Mouse (Mus musculus) neural tube, embryonic 11.5 days (tissue): Measurements from ENCODE around the gene Ankk1. TPM values are rescaled to one million over a fixed set of nuclear protein-coding genes. Genes with fewer than 3 reads are reported as not detected.

ENCODE experiments used
- ATAC-seq: fragments of 200-750 bp; cut with Nextera tagmentation; 2 replicates; pipeline ENCODE4 v1.8.0; 2017; ENCODE audit warnings: moderate number of reproducible peaks, mild to moderate bottlenecking, moderate TSS enrichment, moderate library complexity; ENCODE audit not compliant: insufficient read depth, low FRiP score, low TSS enrichment
- DNase-seq: peaks from one replicate; pipeline ENCODE4 v3.0.0-alpha.2; 2015; ENCODE audit warnings: low spot score
- H3K27ac ChIP-seq: fragments of 300-500 bp; sonication (generic); 2 replicates; pipeline ENCODE4 v1.5.1; 2014; ENCODE audit warnings: low read depth, mild to moderate bottlenecking, low read length
- H3K27me3 ChIP-seq: fragments of 300-500 bp; sonication (generic); 2 replicates; pipeline ENCODE4 v1.6.1; 2014; ENCODE audit warnings: mild to moderate bottlenecking, low read length, mixed read lengths; ENCODE audit not compliant: control insufficient read depth, insufficient read depth
- H3K36me3 ChIP-seq: fragments of 300-500 bp; sonication (generic); 2 replicates; pipeline ENCODE4 v1.6.1; 2014; ENCODE audit warnings: mild to moderate bottlenecking, low read length, moderate library complexity, mixed read lengths; ENCODE audit not compliant: control insufficient read depth, insufficient read depth
- H3K4me1 ChIP-seq: fragments of 300-500 bp; sonication (generic); 2 replicates; pipeline ENCODE4 v1.6.1; 2014; ENCODE audit warnings: low read length, mixed read lengths; ENCODE audit not compliant: control insufficient read depth, insufficient read depth
- H3K4me2 ChIP-seq: fragments of 300-500 bp; sonication (generic); 2 replicates; pipeline ENCODE4 v1.6.1; 2014; ENCODE audit warnings: low read depth, mild to moderate bottlenecking, moderate library complexity
- H3K4me3 ChIP-seq: fragments of 300-500 bp; sonication (generic); 2 replicates; pipeline ENCODE4 v1.5.1; 2014; ENCODE audit warnings: low read depth, low read length
- H3K9ac ChIP-seq: fragments of 300-500 bp; sonication (generic); 2 replicates; pipeline ENCODE4 v1.6.1; 2014; ENCODE audit warnings: mild to moderate bottlenecking, low read length
- H3K9me3 ChIP-seq: fragments of 300-500 bp; sonication (generic); 2 replicates; pipeline ENCODE4 v1.6.1; 2016; ENCODE audit warnings: low read length; ENCODE audit not compliant: control insufficient read depth
- WGBS: fragments of 180-500 bp; shearing (Covaris S2); extraction: QIAGEN DNeasy Blood & Tissue Kit; methylation state at CpG from one replicate; pipeline ENCODE4 v1.1.7; 2014; 5-methylcytosine and 5-hydroxymethylcytosine counted together
- polyA plus RNA-seq: library from polyadenylated mRNA; unstranded; fragments of >200 nt; fragmentation: Nextera tagmentation; extraction: Ambion mirVana; gene quantifications from 2 replicates; pipeline ENCODE4 v1.2.1, GENCODE M21; 2014

The Ankk1 gene
- not detected in 2 replicates for polyA plus RNA-seq

- WGBS = 83% methylated on average over 7 of the region's 7 CpGs
- ATAC-seq (no peak), DNase-seq (no peak)
Observed at GRCm38 (mm10) chr9:49426921-49427320, at the start of gene Ankk1. TSS of gene Ankk1 (minus strand) at chr9:49427021.

GRCm38 (mm10) chr9:49472126-49472525 is 45.3 kb upstream of the Ankk1 start:
- WGBS = 69% methylated on average over 11 of the region's 11 CpGs

More at GRCm38 (mm10) chr9:49426921-49427320, at the start of gene Ankk1:
- Histone ChIP-seq H3K4me2 (no peak within 1 kb of the TSS), H3K9ac (no peak within 1 kb of the TSS), H3K9me3 (no peaks in the 10 kb centered on the region), H3K4me1 (no peaks in the 10 kb centered on the region), H3K4me3 (no peak within 1 kb of the TSS), H3K36me3 (no peaks in the 10 kb centered on the region), H3K27me3 (no peaks in the 10 kb centered on the region), H3K27ac (no peak within 1 kb of the TSS)

GRCm38 (mm10) chr9:49470946-49471345 is 44.1 kb upstream of the Ankk1 start:
- Histone ChIP-seq H3K9ac (no peak overlapping the region), H3K4me3 (no peak overlapping the region), H3K4me1 (no peaks in the 10 kb centered on the region), H3K36me3 (no peaks in the 10 kb centered on the region), H3K27me3 (no peaks in the 10 kb centered on the region), H3K27ac (no peak overlapping the region), H3K4me2 (no peak overlapping the region), H3K9me3 (no peaks in the 10 kb centered on the region)
- ATAC-seq (no peak), DNase-seq (no peak)
- WGBS = 94% methylated on average over 6 of the region's 6 CpGs

More at GRCm38 (mm10) chr9:49472126-49472525, 45.3 kb upstream of the Ankk1 start:
- Histone ChIP-seq H3K9ac (no peak overlapping the region), H3K4me3 (no peak overlapping the region), H3K4me1 (no peaks in the 10 kb centered on the region), H3K27ac (no peak overlapping the region), H3K36me3 (no peaks in the 10 kb centered on the region), H3K27me3 (no peaks in the 10 kb centered on the region), H3K9me3 (no peaks in the 10 kb centered on the region), H3K4me2 (no peak overlapping the region)
- ATAC-seq (no peak), DNase-seq (no peak)

- Histone ChIP-seq H3K27me3 (no peaks in the 10 kb centered on the region), H3K36me3 (no peaks in the 10 kb centered on the region), H3K4me1 (no peaks in the 10 kb centered on the region), H3K4me3 (no peak overlapping the region), H3K9ac (no peak overlapping the region), H3K9me3 (no peaks in the 10 kb centered on the region), H3K4me2 (no peak overlapping the region), H3K27ac (no peak overlapping the region)
- DNase-seq (no peak), ATAC-seq (no peak)
- WGBS = 96% methylated on average over 19 of the region's 19 CpGs
Observed at GRCm38 (mm10) chr9:49470006-49470405, 43.2 kb upstream of the Ankk1 start.

- H3K27ac ChIP-seq = no peak overlapping the region
- ATAC-seq (no peak), DNase-seq (no peak)
- H3K4me3 ChIP-seq = no peak overlapping the region
- H3K9ac ChIP-seq = no peak overlapping the region
- H3K36me3 ChIP-seq = no peaks in the 10 kb centered on the region
- no peak overlapping the region for H3K4me2 ChIP-seq
- WGBS = 90% methylated on average over 3 of the region's 3 CpGs
- no peaks in the 10 kb centered on the region for H3K27me3 ChIP-seq
- H3K4me1 ChIP-seq = no peaks in the 10 kb centered on the region
- H3K9me3 ChIP-seq = no peaks in the 10 kb centered on the region
Observed at GRCm38 (mm10) chr9:49456136-49456535, 29.3 kb upstream of the Ankk1 start.

- no peaks in the 10 kb centered on the region for H3K36me3 ChIP-seq
- H3K9ac ChIP-seq = no peak overlapping the region
- H3K27me3 ChIP-seq = no peaks in the 10 kb centered on the region
- H3K27ac ChIP-seq = no peak overlapping the region
- H3K4me2 ChIP-seq = no peak overlapping the region
- ATAC-seq = no peak
- whole genome bisulfite sequencing = 88% methylated on average over 1 of the region's 1 CpGs
- H3K9me3 ChIP-seq = no peaks in the 10 kb centered on the region
- DNase-seq = no peak
- no peak overlapping the region for H3K4me3 ChIP-seq
- no peaks in the 10 kb centered on the region for H3K4me1 ChIP-seq
Observed at GRCm38 (mm10) chr9:49452396-49452795, 25.6 kb upstream of the Ankk1 start.

- Histone ChIP-seq H3K27ac (no peak overlapping the region), H3K27me3 (no peaks in the 10 kb centered on the region), H3K4me2 (no peak overlapping the region), H3K36me3 (no peaks in the 10 kb centered on the region), H3K9me3 (no peaks in the 10 kb centered on the region), H3K4me1 (no peaks in the 10 kb centered on the region), H3K4me3 (no peak overlapping the region), H3K9ac (no peak overlapping the region)
- no peak for ATAC-seq
- WGBS = 71% methylated on average over 3 of the region's 3 CpGs
- DNase-seq = no peak
Observed at GRCm38 (mm10) chr9:49450491-49450890, 23.7 kb upstream of the Ankk1 start.

- no peak for DNase-seq
- Histone ChIP-seq H3K27ac (no peak overlapping the region), H3K4me3 (no peak overlapping the region), H3K9me3 (no peaks in the 10 kb centered on the region), H3K27me3 (no peaks in the 10 kb centered on the region), H3K9ac (no peak overlapping the region), H3K4me2 (no peak overlapping the region), H3K4me1 (no peaks in the 10 kb centered on the region), H3K36me3 (no peaks in the 10 kb centered on the region)
- no peak for ATAC-seq
- 78% methylated on average over 3 of the region's 3 CpGs for WGBS
Observed at GRCm38 (mm10) chr9:49442621-49443020, 15.8 kb upstream of the Ankk1 start.

- H3K27ac ChIP-seq = no peak overlapping the region
- ATAC-seq = no peak
- WGBS = 77% methylated on average over 5 of the region's 5 CpGs
- H3K4me1 ChIP-seq = no peaks in the 10 kb centered on the region
- no peaks in the 10 kb centered on the region for H3K9me3 ChIP-seq
- no peak overlapping the region for H3K4me3 ChIP-seq
- H3K4me2 ChIP-seq = no peak overlapping the region
- DNase-seq = no peak
- H3K27me3 ChIP-seq = no peaks in the 10 kb centered on the region
- no peaks in the 10 kb centered on the region for H3K36me3 ChIP-seq
- H3K9ac ChIP-seq = no peak overlapping the region
Observed at GRCm38 (mm10) chr9:49427478-49427877, 657 bp upstream of the Ankk1 start.
